Mouse (Mus musculus) embryonic facial prominence, embryonic 14.5 days (tissue): Measurements from ENCODE around the gene Gm21936. TPM values are rescaled to one million over a fixed set of nuclear protein-coding genes. Genes with fewer than 3 reads are reported as not detected.
"Not testable (repeated sequence)": the region's sequence is repeated elsewhere in the genome, so short reads cannot be mapped to it uniquely, and the experiment has no call there.

ENCODE experiments used
- ATAC-seq: fragments of 200-750 bp; cut with Nextera tagmentation; 2 replicates; pipeline ENCODE4 v1.8.0; 2017; ENCODE audit warnings: low read depth, moderate number of reproducible peaks, moderate TSS enrichment
- DNase-seq: peaks from one replicate; pipeline ENCODE4 v3.0.0-alpha.2; 2015; ENCODE audit warnings: low spot score
- H3K27ac ChIP-seq: fragments of 300-500 bp; sonication (generic); replicated peaks from 2 replicates; pipeline ENCODE4 v1.5.1; 2014; ENCODE audit warnings: low read depth, mild to moderate bottlenecking, low read length, moderate library complexity
- H3K27me3 ChIP-seq: fragments of 300-500 bp; sonication (generic); replicated peaks from 2 replicates; pipeline ENCODE4 v1.6.1; 2014; ENCODE audit warnings: low read length; ENCODE audit not compliant: control insufficient read depth, insufficient read depth
- H3K36me3 ChIP-seq: fragments of 300-500 bp; sonication (generic); 2 replicates; pipeline ENCODE4 v1.6.1; 2014; ENCODE audit warnings: low read length, mixed read lengths; ENCODE audit not compliant: control insufficient read depth, insufficient read depth
- H3K4me1 ChIP-seq: fragments of 300-500 bp; sonication (generic); 2 replicates; pipeline ENCODE4 v1.6.1; 2014; ENCODE audit warnings: antibody characterized with exemption, low read length; ENCODE audit not compliant: control insufficient read depth, insufficient read depth
- H3K4me2 ChIP-seq: fragments of 300-500 bp; sonication (generic); 2 replicates; pipeline ENCODE4 v1.6.1; 2014; ENCODE audit warnings: low read depth, mild to moderate bottlenecking, low read length, moderate library complexity, mixed read lengths
- H3K4me3 ChIP-seq: fragments of 300-500 bp; sonication (generic); 2 replicates; pipeline ENCODE4 v1.5.1; 2014; ENCODE audit warnings: low read depth, mild to moderate bottlenecking, low read length
- H3K9ac ChIP-seq: fragments of 300-500 bp; sonication (generic); 2 replicates; pipeline ENCODE4 v1.6.1; 2014; ENCODE audit warnings: low read depth, mild to moderate bottlenecking, low read length, moderate library complexity, mixed read lengths
- H3K9me3 ChIP-seq: fragments of 300-500 bp; sonication (generic); 2 replicates; pipeline ENCODE4 v1.6.1; 2016; ENCODE audit warnings: low read length; ENCODE audit not compliant: control insufficient read depth
- WGBS: fragments of 180-500 bp; shearing (Covaris S2); extraction: QIAGEN DNeasy Blood & Tissue Kit; methylation state at CpG from one replicate; pipeline ENCODE4 v1.1.7; 2014; 5-methylcytosine and 5-hydroxymethylcytosine counted together
- polyA plus RNA-seq: library from polyadenylated mRNA; unstranded; fragments of >200 nt; fragmentation: Nextera tagmentation; extraction: Ambion mirVana; gene quantifications from 2 replicates; pipeline ENCODE4 v1.2.1, GENCODE M21; 2014

Gm21936 gene
- polyA plus RNA-seq = not detected in 2 replicates

GRCm38 (mm10) chr12:87795212-87795611, at the start of gene Gm21936:
Gene Gm21936 (plus strand): TSS chr12:87795512.
- not testable (repeated sequence) for DNase-seq, H3K4me1 ChIP-seq, H3K9ac ChIP-seq, H3K9me3 ChIP-seq, ATAC-seq, H3K27me3 ChIP-seq, H3K36me3 ChIP-seq, H3K4me2 ChIP-seq, H3K4me3 ChIP-seq, H3K27ac ChIP-seq
- WGBS = 100% methylated on average over 1 of the region's 1 CpGs

GRCm38 (mm10) chr12:87775655-87776054, 19.7 kb upstream of the Gm21936 start, which contains the start of gene Gm21319:
Gene Gm21319 (minus strand): TSS chr12:87775755.
- WGBS = 82% methylated on average over 4 of the region's 4 CpGs
- not testable (repeated sequence) for H3K36me3 ChIP-seq, H3K27me3 ChIP-seq, ATAC-seq, DNase-seq, H3K4me3 ChIP-seq, H3K9ac ChIP-seq, H3K4me1 ChIP-seq, H3K27ac ChIP-seq, H3K4me2 ChIP-seq, H3K9me3 ChIP-seq

- WGBS = 91% methylated on average over 5 of the region's 5 CpGs
- not testable (repeated sequence) for H3K9me3 ChIP-seq, H3K4me3 ChIP-seq, H3K9ac ChIP-seq, ATAC-seq, H3K27ac ChIP-seq, H3K4me1 ChIP-seq, H3K4me2 ChIP-seq, DNase-seq, H3K27me3 ChIP-seq, H3K36me3 ChIP-seq
Observed at GRCm38 (mm10) chr12:87797971-87798370, 2.7 kb downstream of the Gm21936 start.

GRCm38 (mm10) chr12:87816277-87816676, 21.0 kb downstream of the Gm21936 start, which contains the start of gene BB287469:
Gene BB287469 (plus strand): TSS chr12:87816577.
- not testable (repeated sequence) for H3K36me3 ChIP-seq, ATAC-seq, H3K9me3 ChIP-seq, H3K4me3 ChIP-seq, H3K4me1 ChIP-seq, H3K9ac ChIP-seq, DNase-seq, H3K4me2 ChIP-seq, H3K27ac ChIP-seq, H3K27me3 ChIP-seq
- 85% methylated on average over 4 of the region's 6 CpGs for WGBS

- 55% methylated on average over 1 of the region's 2 CpGs for WGBS
- not testable (repeated sequence) for H3K9me3 ChIP-seq, ATAC-seq, H3K27me3 ChIP-seq, H3K4me1 ChIP-seq, H3K4me2 ChIP-seq, H3K9ac ChIP-seq, H3K27ac ChIP-seq, H3K4me3 ChIP-seq, H3K36me3 ChIP-seq, DNase-seq
Observed at GRCm38 (mm10) chr12:87842239-87842638, 46.9 kb downstream of the Gm21936 start, which contains the start of gene Gm2001. Gene Gm2001 (minus strand): TSS chr12:87842339.

Other genes with a start within 250 kb of the Gm21936 start
- not detected in 2 replicates for gene Oog1, start 192.8 kb upstream of the Gm21936 start, polyA plus RNA-seq
- gene Gm4027, start 176.6 kb upstream of the Gm21936 start, polyA plus RNA-seq = not detected in 2 replicates
- not detected in 2 replicates for gene Gm16381, start 150.9 kb upstream of the Gm21936 start, polyA plus RNA-seq
- gene Gm21319, start 19.8 kb upstream of the Gm21936 start, polyA plus RNA-seq = not detected in 2 replicates
- not detected in 2 replicates for gene BB287469, start 21.1 kb downstream of the Gm21936 start, polyA plus RNA-seq
- not detected in 2 replicates for gene Gm2001, start 46.8 kb downstream of the Gm21936 start, polyA plus RNA-seq
- not detected in 2 replicates for gene Gm2016, start 78.6 kb downstream of the Gm21936 start, polyA plus RNA-seq
- not detected in 2 replicates for gene Gm2022, start 99.9 kb downstream of the Gm21936 start, polyA plus RNA-seq
- not detected in 2 replicates for gene Gm2035, start 124.3 kb downstream of the Gm21936 start, polyA plus RNA-seq
- gene Gm2042, start 158.6 kb downstream of the Gm21936 start, polyA plus RNA-seq = not detected in 2 replicates
- not detected in 2 replicates for gene Gm2075, start 216.3 kb downstream of the Gm21936 start, polyA plus RNA-seq
- not detected in 2 replicates for gene Gm6803, start 223.3 kb downstream of the Gm21936 start, polyA plus RNA-seq
- not detected in 2 replicates for gene Gm2056, start 231.5 kb downstream of the Gm21936 start, polyA plus RNA-seq